Mouse (Mus musculus): ENCODE data around the gene Ctnnd1.

Gene Ctnnd1

DNA sequence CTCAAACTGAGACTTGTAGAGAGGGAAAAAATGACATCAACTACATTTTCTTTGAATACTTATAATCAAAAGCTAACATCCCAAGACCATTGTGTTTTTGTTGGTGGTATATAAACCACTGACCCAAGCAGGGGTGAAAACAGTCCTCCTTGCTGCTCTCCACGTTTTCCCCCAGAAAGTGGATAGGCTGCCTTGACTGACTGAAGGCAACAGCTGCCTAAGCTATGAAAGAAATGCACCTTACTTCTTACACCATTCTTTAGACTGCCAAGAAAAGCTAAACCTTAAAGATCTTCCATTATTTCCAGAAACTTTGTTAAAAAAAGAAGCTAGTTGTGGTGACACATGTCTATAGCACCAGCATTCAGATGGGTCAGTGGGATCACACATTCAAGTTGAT lies 4.4 kb downstream of the Ctnnd1 start:
- no peak for DNase-seq

DNA sequence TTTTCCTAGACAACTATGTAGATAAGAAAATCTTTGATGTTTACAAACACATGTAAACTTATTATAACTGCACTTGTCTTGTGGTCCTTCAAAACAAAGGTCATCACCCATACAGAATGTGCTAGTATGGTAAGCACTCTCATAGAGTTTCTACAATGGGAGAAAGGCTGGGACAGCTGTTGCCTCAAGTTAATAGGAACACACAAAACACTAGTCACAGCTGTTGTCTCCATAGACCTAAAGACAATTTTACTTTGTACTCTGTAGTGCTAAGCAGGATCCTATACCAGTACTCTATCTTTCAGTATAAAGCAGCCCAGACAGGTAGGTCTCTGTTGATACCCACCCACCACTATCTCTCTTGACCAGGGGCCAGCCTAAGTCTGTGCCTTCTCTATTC lies 9.7 kb downstream of the Ctnnd1 start:
- DNase-seq = no peak

DNA sequence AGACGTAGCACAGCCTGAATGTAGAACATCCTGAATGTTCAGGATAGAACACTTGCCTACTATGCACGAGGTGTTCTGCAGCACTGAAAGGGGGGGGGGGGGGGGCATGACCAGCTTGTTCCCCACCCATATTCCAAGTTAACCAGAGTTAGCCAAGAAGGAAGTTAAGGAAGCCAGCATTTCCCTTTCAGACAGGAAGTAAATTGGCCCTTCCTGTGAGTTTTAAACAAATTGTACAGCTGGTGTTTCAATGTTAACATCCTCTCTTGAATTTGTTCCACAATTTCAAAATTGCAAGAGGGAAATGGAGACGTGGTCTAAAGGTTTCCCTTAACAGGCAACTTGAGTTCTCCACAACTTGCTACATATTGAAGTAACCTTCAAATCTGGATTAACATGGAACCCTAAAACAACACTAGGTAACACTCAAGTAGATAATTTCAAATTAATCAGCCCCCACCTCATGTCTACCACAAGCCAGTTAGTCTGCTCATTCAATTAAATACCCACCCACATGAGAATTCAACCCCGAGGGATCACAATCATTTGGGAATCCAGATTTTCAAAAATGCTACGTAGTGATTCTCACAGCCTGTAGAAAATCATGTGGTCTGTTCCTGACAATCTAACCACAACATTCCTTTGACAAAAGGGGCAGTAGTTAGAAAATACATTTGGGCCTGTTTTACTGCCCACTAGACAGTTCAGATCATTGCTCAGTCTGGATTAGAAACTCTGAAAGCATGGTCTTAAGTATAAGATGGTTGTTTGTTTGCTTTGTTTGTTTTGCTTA lies 11.9 kb downstream of the Ctnnd1 start:
- DNase-seq = no peak

GRCm38 (mm10) chr2:84637452-84638165 lies 13.0 kb downstream of the Ctnnd1 start:
- DNase-seq = peak in 1 of 2 experiments; percentile 56

DNA sequence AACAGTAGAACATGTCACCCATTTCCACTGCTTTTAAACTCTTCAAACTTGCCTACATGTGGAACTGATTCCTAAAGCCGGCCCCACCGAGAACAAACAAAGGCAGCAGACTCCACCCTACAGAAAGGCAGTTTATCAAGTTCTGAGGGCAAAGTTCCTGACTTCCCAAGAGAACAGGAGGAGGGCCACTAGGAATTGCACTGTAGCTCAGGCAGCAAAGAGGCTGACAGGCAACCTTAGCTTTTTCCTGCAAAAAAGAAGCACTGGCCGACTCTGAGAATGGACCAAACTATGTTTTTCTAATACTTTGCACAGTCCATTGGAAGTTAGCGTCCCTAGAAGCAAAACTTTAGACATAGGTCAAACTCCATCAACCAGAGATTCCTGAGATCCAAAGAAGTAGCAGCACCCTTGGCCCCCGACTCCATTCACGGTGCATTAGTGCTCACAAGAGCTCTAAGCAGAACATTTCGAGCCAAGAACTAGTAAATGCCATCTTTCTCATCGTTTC lies 14.3 kb downstream of the Ctnnd1 start:
- peak; percentile 66 to 83 for DNase-seq

DNA sequence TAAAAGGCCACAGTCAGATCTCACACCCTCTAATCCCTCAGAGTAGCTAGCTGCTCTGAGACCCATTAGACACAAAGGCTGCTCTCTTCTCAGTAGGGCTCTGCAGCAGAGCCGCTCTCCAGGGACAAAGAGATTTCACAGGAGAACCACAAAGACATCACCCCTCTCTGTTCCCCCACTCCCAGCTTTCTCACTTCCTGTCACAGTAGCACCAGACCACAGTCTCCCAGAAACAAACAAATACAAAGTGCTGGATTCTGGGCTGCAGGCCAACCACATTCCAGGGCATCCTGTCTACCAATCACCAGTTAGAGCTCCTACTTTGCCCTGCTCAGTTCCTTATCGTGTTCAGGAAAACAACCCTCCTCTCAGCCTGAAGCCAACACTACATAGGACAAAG lies 15.0 kb downstream of the Ctnnd1 start:
- DNase-seq = peak; percentile 97 to 98

- peak in 1 of 2 experiments; percentile 31 for DNase-seq
Measured at GRCm38 (mm10) chr2:84634934-84635482, 15.6 kb downstream of the Ctnnd1 start.

DNA sequence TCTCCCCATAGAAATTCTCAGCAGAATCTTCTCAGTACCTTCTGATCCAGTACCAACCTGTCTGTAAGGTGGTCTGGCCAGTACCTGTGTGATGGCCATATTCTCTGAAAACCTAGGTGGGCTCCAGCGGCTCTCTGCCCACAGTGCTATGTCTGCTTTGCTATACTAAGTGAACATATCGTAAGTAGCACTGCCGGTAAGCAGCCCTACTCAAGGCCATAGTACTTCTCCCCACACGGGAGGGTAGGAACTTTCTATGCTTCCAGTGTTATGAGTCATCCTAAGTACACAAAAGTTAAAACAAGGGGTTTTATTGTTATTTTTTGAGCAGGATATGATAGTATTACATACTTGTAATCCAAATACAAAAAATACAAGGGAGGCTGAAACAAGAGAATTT lies 16.6 kb downstream of the Ctnnd1 start:
- DNase-seq = no peak

GRCm38 (mm10) chr2:84632999-84633398 lies 17.6 kb downstream of the Ctnnd1 start:
- peak in 1 of 2 experiments; percentile 30 for DNase-seq

DNA sequence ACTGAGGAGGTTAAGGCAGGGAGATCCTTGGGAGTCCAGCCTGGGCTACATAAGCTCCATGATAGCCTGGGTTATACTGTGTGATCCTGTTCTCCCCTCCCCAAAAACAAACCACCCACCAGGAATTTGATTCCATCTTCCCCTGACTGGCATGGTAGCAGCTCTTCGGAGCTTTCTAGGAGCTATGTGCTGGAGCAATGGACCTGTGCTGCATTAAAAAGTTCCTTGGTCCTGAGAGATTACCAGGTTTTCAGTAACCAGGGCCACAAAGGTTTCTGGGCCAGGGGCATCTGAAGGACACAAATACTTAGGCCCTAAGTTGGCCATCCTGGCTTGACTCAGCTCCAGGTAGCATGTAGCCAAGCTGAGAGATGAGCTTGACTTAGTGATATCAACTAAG lies 18.6 kb downstream of the Ctnnd1 start:
- no peak for DNase-seq

GRCm38 (mm10) chr2:84627036-84627435 lies 23.5 kb downstream of the Ctnnd1 start:
- no peak for DNase-seq

DNA sequence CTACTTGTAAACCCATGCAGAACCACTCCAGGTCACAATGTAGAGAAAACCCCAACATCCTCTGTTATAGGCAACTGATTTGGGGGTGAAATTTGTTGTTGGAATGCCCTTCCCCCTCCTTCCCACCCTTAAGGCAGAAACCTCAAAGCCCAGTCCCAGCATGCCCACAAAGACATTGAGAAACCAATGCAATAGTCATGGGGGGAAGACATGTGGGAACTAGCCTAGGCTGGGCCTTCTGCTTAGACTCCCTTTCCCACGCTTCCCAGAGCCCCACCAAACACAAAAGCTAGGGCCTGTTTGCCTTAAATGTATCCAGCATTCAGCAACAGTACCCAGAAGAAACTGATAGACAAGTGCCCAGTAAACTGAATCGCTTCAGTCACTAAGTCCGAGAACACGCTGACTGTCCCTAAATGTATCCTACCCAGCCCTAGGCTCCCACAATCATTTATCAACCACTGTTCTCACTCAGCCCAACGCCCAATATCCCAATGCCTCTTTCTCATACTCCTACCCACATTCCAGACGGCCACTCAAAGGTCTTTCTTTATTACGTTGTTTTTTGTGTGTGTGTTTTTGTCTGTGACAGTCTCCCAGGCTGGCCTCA lies 24.1 kb downstream of the Ctnnd1 start:
- DNase-seq = no peak

GRCm38 (mm10) chr2:84624201-84624600 lies 26.4 kb downstream of the Ctnnd1 start:
- peak in 1 of 2 experiments; percentile 18 for DNase-seq

DNA sequence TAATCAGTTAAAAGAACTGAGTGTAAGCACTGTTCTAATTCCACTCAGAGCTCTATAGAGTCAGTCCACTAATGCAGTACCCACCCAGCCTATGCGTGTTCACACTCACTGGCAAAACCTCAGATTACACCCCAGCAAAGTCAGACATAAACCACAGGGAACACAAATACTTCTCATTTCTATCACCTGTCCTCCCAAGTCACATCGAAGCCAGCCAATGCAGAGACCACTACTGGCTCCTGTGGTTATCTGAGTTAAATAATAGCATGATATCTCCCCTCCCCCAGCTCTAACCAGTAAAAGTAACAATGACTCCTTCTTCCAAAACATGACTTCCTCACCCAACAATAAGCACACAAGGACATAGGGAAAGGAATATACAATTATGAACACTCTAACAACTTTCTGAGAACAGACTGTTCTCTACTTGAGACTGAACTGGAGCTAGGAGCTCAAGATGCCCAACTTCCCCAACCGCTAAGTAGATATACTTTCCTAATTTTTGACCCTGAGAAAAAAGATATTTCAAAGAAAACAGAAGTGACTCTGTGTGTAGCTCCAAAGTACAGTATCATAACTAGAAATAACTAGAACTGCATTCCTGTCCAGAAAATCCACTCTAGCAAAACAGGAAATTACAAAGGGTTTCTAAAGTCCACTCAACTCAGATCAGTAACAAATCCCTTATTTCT lies 27.0 kb downstream of the Ctnnd1 start:
- DNase-seq = no peak

GRCm38 (mm10) chr2:84622668-84623067 lies 27.9 kb downstream of the Ctnnd1 start:
- DNase-seq = no peak

- no peak for DNase-seq
Measured at GRCm38 (mm10) chr2:84619646-84620340, 30.8 kb downstream of the Ctnnd1 start.

GRCm38 (mm10) chr2:84618914-84619313 lies 31.7 kb downstream of the Ctnnd1 start:
- peak; percentile 41 to 67 for DNase-seq

DNA sequence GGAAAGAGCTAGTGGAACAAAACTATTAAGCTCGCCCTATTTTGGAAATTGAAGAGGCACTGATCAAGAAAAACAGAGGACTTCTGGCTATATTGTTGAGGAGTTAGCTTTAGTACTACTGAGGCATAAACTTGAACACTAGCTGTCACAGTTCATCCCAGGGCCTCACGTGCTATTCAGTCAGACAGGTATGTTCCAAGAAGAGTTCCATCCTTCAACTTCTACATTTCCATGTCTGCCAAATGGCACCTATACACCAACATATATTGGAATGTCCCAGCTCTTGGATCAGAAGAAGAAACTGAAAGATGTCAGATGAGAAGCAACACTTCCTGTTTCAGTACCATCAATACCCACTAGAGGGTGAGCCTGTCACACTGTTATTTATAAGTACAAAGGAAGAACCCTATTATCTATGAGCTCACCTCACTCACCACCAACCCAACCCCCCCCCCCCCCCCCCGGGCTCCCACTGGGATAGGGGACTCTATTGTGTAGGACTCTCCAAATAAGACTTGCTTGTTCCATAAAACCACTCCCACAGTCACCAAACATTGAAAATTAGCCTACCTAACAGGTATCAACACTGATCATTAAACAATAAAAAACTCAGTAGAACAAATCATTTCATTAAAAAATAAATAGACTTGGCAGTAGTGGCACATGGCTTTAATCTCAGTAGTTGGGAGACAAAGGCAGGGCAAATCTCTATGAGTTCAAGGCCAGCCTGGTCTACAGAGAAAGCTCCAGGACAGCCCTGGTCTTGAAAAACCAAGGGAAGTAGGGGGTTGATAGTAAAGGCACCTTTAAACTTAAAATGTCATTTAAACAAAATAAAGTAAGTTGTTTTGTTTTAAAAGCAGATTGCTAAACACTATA lies 32.7 kb downstream of the Ctnnd1 start:
- DNase-seq = peak; percentile 60 to 69

DNA sequence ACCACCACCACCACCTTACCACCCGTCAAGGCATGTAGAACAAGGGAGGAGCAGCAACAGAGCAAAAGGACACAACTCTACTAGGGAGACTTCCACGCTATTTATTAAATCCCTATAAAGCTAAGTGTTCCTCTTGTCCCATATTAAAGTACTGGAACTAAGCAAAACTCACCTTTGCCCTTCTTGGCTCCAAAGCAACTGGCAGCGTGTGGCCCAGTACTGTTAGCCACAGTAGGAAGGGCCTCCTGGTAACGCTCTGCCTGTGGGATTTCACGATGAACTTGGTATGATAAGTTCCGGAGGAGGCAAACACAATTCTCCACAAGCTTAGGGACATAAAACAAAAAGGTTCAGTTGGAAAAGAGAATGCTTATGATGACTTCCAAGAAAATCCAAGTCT lies 37.8 kb downstream of the Ctnnd1 start:
- DNase-seq = peak; percentile 60 to 69

DNA sequence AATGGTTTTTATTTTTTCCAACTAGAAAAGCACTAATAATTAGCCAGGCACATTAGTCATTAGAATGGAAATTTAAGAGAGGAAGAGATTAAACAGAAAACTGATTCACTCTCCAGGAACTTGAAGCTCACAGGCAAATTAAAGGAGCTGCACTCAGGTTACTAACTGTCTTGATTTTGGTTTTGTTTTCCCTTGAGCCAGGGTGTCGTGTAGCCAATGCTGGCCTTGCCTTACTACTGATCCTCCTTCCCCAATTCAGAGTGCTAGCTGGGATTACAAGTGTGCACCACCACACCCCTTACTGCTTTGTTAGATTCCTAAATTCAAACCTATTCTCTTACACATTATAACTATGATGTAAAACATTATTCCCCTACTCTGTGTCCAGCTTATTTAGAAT lies 42.7 kb downstream of the Ctnnd1 start:
- DNase-seq = no peak

GRCm38 (mm10) chr2:84600977-84601376 lies 49.6 kb downstream of the Ctnnd1 start:
- DNase-seq = no peak

Measured in kidney, postnatal 36 days (tissue).